ENCODE assay signal across 9 mouse cellular contexts in the genomic region with DNA sequence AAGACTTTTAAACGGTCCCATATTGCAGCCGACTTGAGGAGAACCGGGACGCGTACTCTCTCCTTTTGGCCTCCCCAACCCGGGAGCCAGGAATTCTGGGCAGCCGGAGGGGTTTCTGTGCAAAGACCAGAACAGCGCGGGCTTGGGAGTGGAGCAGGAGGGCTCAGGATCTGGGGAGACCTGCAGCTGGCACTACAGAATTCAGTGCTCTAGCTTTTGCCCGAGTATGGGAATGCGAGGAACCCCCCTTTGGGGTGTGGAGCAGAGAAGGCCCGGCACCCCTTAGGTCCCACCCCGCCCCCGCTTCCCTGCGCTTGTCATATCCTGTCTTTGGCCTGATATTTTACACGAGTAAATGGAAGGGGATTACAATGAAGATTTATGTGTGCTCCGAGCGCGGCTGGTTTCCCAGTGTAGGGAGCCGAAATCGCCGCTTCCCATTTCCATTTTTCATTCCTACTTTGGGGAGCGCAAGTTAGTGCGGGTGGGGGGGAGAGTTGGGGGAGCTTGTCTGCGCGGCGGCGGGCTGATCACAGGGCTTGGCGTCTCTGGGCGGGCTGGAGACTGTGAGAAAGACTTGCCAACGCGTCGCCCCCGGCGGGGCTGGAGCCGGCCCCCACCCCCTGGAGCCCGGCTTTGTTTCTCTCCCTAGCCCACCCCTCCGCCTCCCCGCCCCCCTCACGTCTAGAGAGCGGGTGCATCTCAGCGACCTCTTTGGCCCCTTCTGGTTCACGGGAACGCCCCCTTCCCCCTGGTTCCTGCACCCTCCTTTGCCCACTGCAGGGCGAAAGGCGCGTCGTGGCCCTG. TPM values are rescaled to one million over a fixed set of nuclear protein-coding genes. Genes with fewer than 3 reads are reported as not detected.
DNase-seq lines count a peak whose midpoint lies in the region; ATAC-seq lines count a peak whose summit lies in the region.
"Had no signal": no experiment of that assay in that cellular context is flagged by ENCODE, and none has a peak within 500 bp of the region (broad histone marks: within the 10 kb centered on the region; RNA-seq: fewer than 3 reads in every experiment).

No protein-coding gene starts in this region.

- no peaks in the 10 kb centered on the region for H3K9me3 ChIP-seq in kidney, embryonic 15.5 days (replicated peaks)
- H3K9me3 ChIP-seq in intestine, embryonic 14.5 days (ENCODE audit: control insufficient read depth, low read length), result no peaks in the 10 kb centered on the region
- H3K9me3 ChIP-seq in neural tube, embryonic 12.5 days, result no peaks in the 10 kb centered on the region

- no peaks in the 10 kb centered on the region for H3K36me3 ChIP-seq in kidney, embryonic 15.5 days
- no peaks in the 10 kb centered on the region for H3K36me3 ChIP-seq in intestine, embryonic 14.5 days (ENCODE audit: control insufficient read depth, insufficient read depth, low read length)
- H3K36me3 ChIP-seq in neural tube, embryonic 12.5 days, result no peaks in the 10 kb centered on the region

- peak overlapping the region; percentile 34 for H3K4me2 ChIP-seq in kidney, embryonic 15.5 days
- H3K4me2 ChIP-seq in intestine, embryonic 14.5 days (ENCODE audit: low read length), result peak overlapping the region; percentile 30
- H3K4me2 ChIP-seq in neural tube, embryonic 12.5 days (replicated peaks), result peak overlapping the region; percentile 46

- DNase-seq in kidney, postnatal 14 days, result no peak
- peak; percentile 69 for DNase-seq in intestine, embryonic 14.5 days (ENCODE audit: low spot score)
- no peak for DNase-seq in cerebellum, postnatal 25 days
- DNase-seq in layer of hippocampus, postnatal 36 days, result no peak

- peaks cover 100% of the 10 kb centered on the region for H3K27me3 ChIP-seq in kidney, embryonic 15.5 days
- peaks cover 99% of the 10 kb centered on the region for H3K27me3 ChIP-seq in intestine, embryonic 14.5 days (replicated peaks; ENCODE audit: control insufficient read depth, insufficient read depth, low read length)
- peaks cover 97% of the 10 kb centered on the region for H3K27me3 ChIP-seq in neural tube, embryonic 12.5 days (replicated peaks)

- no peak overlapping the region for H3K9ac ChIP-seq in kidney, embryonic 15.5 days
- no peak overlapping the region for H3K9ac ChIP-seq in intestine, embryonic 14.5 days (ENCODE audit: low read length)
- H3K9ac ChIP-seq in neural tube, embryonic 12.5 days, result no peak overlapping the region

- ATAC-seq in kidney, embryonic 15.5 days (replicated peaks; ENCODE audit: low FRiP score), result no peak
- peak; percentile 34; the same call in 1 of the 2 replicates for ATAC-seq in intestine, embryonic 14.5 days (replicated peaks; ENCODE audit: low FRiP score, low TSS enrichment, low read depth)
- ATAC-seq in neural tube, embryonic 12.5 days (ENCODE audit: low FRiP score, low read depth), result no peak
- ATAC-seq in CD4-positive, CD25-positive, alpha-beta regulatory T cell, adult 4 months, result no peak

- under 1% methylated on average over 48 of the region's 48 CpGs for WGBS in kidney, embryonic 15.5 days
- under 1% methylated on average over 48 of the region's 48 CpGs for WGBS in intestine, embryonic 14.5 days
- WGBS in neural tube, embryonic 12.5 days, result under 1% methylated on average over 48 of the region's 48 CpGs

- H3K4me3 ChIP-seq in kidney, embryonic 15.5 days (replicated peaks), result peak overlapping the region; percentile 23
- H3K4me3 ChIP-seq in brown adipose tissue, adult 24 weeks (ENCODE audit: insufficient read depth, low read depth, low read length), result 0 out of 2 replicates have a peak overlapping the region, but pooled peaks have one; percentile 1
- 0 out of 2 replicates have a peak overlapping the region, but pooled peaks have one; percentile 2 for H3K4me3 ChIP-seq in intestine, embryonic 14.5 days (ENCODE audit: low read depth, low read length)
- peak overlapping the region; percentile 7; the same call in 1 of the 2 replicates for H3K4me3 ChIP-seq in neural tube, embryonic 12.5 days

- H3K27ac ChIP-seq in kidney, embryonic 15.5 days, result no peak overlapping the region
- H3K27ac ChIP-seq in brown adipose tissue, adult 24 weeks (replicated peaks; ENCODE audit: low read depth, low read length), result no peak overlapping the region
- no peak overlapping the region for H3K27ac ChIP-seq in intestine, embryonic 14.5 days (ENCODE audit: low read depth)
- H3K27ac ChIP-seq in neural tube, embryonic 12.5 days, result no peak overlapping the region

- H3K4me1 ChIP-seq in kidney, embryonic 15.5 days, result peaks cover 55% of the 10 kb centered on the region
- peaks cover 3% of the 10 kb centered on the region; the same call in 1 of the 2 replicates for H3K4me1 ChIP-seq in brown adipose tissue, adult 24 weeks (ENCODE audit: control insufficient read depth, insufficient read depth, insufficient read length, low read length)
- H3K4me1 ChIP-seq in intestine, embryonic 14.5 days (replicated peaks; ENCODE audit: control insufficient read depth, insufficient read depth, low read length), result peaks cover 9% of the 10 kb centered on the region
- H3K4me1 ChIP-seq in neural tube, embryonic 12.5 days, result peaks cover 28% of the 10 kb centered on the region

RNA-seq across cellular contexts. Expression of gene Dlx2, which starts 5.7 kb away (rescaled TPM):
- 0.16 and 0.17 TPM in 2 replicates for polyA plus RNA-seq in kidney, embryonic 15.5 days (2015; fragmentation: Nextera tagmentation; extraction: Ambion mirVana)
- polyA plus RNA-seq in brown adipose tissue, adult 24 weeks (2012; ENCODE audit: insufficient read depth, insufficient read length, missing spikeins), result not detected in 2 replicates
- 5.8 and 6.4 TPM in 2 replicates for polyA plus RNA-seq in intestine, embryonic 14.5 days (2014; fragmentation: Nextera tagmentation; extraction: Ambion mirVana)
- 1.4 and 1.6 TPM in 2 replicates for polyA plus RNA-seq in neural tube, embryonic 12.5 days (2016; fragmentation: Nextera tagmentation; extraction: Ambion mirVana)
- total RNA-seq in layer of hippocampus, postnatal 36 days (2021), result 1 to 10 TPM; 4.9 to 5.3 TPM
- not detected for polyA plus RNA-seq in CD4-positive, CD25-positive, alpha-beta regulatory T cell, adult 4 months (2017; shearing (Covaris generic))
- polyA plus RNA-seq: neural tube, embryonic 14.5 days had no signal

RNA-seq across cellular contexts. Expression of gene Dlx1, which starts 12.9 kb away (rescaled TPM):
- polyA plus RNA-seq in kidney, embryonic 15.5 days (2015; fragmentation: Nextera tagmentation; extraction: Ambion mirVana), result 0.18 and 0.27 TPM in 2 replicates
- not detected in 2 replicates for polyA plus RNA-seq in brown adipose tissue, adult 24 weeks (2012; ENCODE audit: insufficient read depth, insufficient read length, missing spikeins)
- 8.0 and 9.8 TPM in 2 replicates for polyA plus RNA-seq in intestine, embryonic 14.5 days (2014; fragmentation: Nextera tagmentation; extraction: Ambion mirVana)
- 1.2 and 1.6 TPM in 2 replicates for polyA plus RNA-seq in neural tube, embryonic 12.5 days (2016; fragmentation: Nextera tagmentation; extraction: Ambion mirVana)
- total RNA-seq in layer of hippocampus, postnatal 36 days (2021), result 10 to 100 TPM; 15.0 to 16.2 TPM
- polyA plus RNA-seq in CD4-positive, CD25-positive, alpha-beta regulatory T cell, adult 4 months (2017; shearing (Covaris generic)), result not detected
- polyA plus RNA-seq: neural tube, embryonic 14.5 days had no signal
